Mouse (Mus musculus) limb, embryonic 13.5 days (tissue): ENCODE data around the gene Brd2. TPM values are rescaled to one million over a fixed set of nuclear protein-coding genes. Genes with fewer than 3 reads are reported as not detected.

Experiments used
- ATAC-seq: fragments of 200-750 bp; cut with Nextera tagmentation; 2 replicates; pipeline ENCODE4 v1.8.0; 2017; ENCODE audit warnings: low read depth, moderate number of reproducible peaks, moderate TSS enrichment; ENCODE audit not compliant: low FRiP score
- H3K27ac ChIP-seq: fragments of 300-500 bp; sonication (generic); 2 replicates; pipeline ENCODE4 v1.5.1; 2015; ENCODE audit warnings: inconsistent platforms, mild to moderate bottlenecking, moderate library complexity
- H3K27me3 ChIP-seq: fragments of 300-500 bp; sonication (generic); 2 replicates; pipeline ENCODE4 v1.6.1; 2015; ENCODE audit warnings: mild to moderate bottlenecking, inconsistent platforms
- H3K36me3 ChIP-seq: fragments of 300-500 bp; sonication (generic); 2 replicates; pipeline ENCODE4 v1.6.1; 2015; ENCODE audit warnings: inconsistent platforms, mild to moderate bottlenecking, moderate library complexity
- H3K4me1 ChIP-seq: fragments of 300-500 bp; sonication (generic); 2 replicates; pipeline ENCODE4 v1.6.1; 2015; ENCODE audit warnings: inconsistent platforms
- H3K4me2 ChIP-seq: fragments of 300-500 bp; sonication (generic); replicated peaks from 2 replicates; pipeline ENCODE4 v1.6.1; 2015; ENCODE audit warnings: inconsistent platforms, mild to moderate bottlenecking, moderate library complexity
- H3K4me3 ChIP-seq: fragments of 300-500 bp; sonication (generic); 2 replicates; pipeline ENCODE4 v1.5.1; 2015; ENCODE audit warnings: moderate library complexity, mild to moderate bottlenecking, inconsistent platforms
- H3K9ac ChIP-seq: fragments of 300-500 bp; sonication (generic); 2 replicates; pipeline ENCODE4 v1.6.1; 2015; ENCODE audit warnings: mild to moderate bottlenecking, inconsistent platforms
- H3K9me3 ChIP-seq: fragments of 300-500 bp; sonication (generic); 2 replicates; pipeline ENCODE4 v1.6.1; 2016; ENCODE audit warnings: inconsistent platforms
- WGBS: fragments of 180-500 bp; shearing (Covaris S2); methylation state at CpG from one replicate; pipeline ENCODE4 v1.1.7; 2015; 5-methylcytosine and 5-hydroxymethylcytosine counted together
- polyA plus RNA-seq: library from polyadenylated mRNA; unstranded; fragments of >200 nt; fragmentation: Nextera tagmentation; extraction: Ambion mirVana; gene quantifications from 2 replicates; pipeline ENCODE4 v1.2.1, GENCODE M21; 2015

The Brd2 gene
- polyA plus RNA-seq, 1 experiment from 2014 or later = 133 TPM

DNA sequence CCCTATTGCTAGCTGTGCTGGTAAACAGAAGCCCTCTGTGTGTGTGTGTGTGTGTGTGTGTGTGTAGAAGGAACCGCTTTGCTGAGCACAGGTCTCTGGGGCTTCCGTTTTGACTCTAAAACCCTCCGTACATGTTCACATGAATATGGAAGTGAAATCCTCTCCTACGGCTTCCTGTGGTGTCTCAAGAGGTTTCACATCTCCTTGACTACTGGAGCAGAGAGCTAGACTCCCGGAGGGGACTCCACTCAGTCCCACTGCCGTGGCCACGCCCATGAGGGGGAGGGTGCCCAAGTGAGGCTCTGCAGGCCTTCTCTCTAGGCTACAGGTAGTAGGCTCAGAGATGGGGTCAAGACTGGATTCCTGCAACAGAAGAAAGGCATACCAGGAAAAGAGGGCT is 20.6 kb upstream of the Brd2 start, which contains the start of gene H2-DMb2:
TSS of gene H2-DMb2 (plus strand) at position 275 of the 400 bp plus-strand sequence.
- ATAC-seq = no peak
- 27% methylated on average over 7 of the region's 7 CpGs for WGBS
- H3K9ac ChIP-seq = no peak within 1 kb of the TSS

DNA sequence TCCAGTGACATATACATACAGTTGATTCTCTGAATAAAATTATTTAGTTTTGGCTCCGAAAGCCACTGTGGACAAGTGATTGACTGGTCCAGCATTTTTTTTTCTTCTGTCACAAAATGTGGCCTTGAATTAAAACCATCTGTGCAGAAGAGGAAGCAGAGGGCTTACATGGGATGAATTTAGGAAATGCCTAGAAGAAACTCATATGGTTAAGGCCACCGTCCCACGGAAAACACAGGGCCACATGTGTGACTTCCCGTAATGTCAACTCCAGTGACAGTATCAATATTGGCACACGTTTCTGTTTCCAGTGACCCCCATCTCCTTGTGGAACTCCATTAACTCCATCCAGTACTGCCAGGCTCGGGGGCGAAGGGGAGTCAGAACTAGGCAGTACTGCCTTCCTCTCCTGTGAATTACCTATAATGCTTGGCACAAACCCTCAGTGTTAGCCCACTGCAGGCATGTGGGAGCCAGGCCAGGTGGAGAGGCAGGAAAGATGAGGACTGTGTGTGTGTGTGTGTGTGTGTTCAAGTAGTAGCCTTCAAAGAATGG is 20.1 kb upstream of the Brd2 start:
- Histone ChIP-seq H3K27ac (no peak overlapping the region), H3K9ac (no peak overlapping the region), H3K4me2 (no peak overlapping the region), H3K4me3 (no peak overlapping the region), H3K4me1 (peaks cover 22% of the 10 kb centered on the region), H3K9me3 (no peaks in the 10 kb centered on the region), H3K27me3 (peaks cover 40% of the 10 kb centered on the region), H3K36me3 (no peaks in the 10 kb centered on the region)
- no peak for ATAC-seq
- WGBS = 49% methylated on average over 7 of the region's 7 CpGs

More for the DNA sequence above, 20.6 kb upstream of the Brd2 start, which contains the start of gene H2-DMb2:
- Histone ChIP-seq H3K4me1 (peaks cover 22% of the 10 kb centered on the region), H3K4me3 (no peak within 1 kb of the TSS), H3K36me3 (no peaks in the 10 kb centered on the region), H3K27ac (no peak within 1 kb of the TSS), H3K27me3 (peaks cover 35% of the 10 kb centered on the region), H3K9me3 (no peaks in the 10 kb centered on the region), H3K4me2 (no peak within 1 kb of the TSS)

DNA sequence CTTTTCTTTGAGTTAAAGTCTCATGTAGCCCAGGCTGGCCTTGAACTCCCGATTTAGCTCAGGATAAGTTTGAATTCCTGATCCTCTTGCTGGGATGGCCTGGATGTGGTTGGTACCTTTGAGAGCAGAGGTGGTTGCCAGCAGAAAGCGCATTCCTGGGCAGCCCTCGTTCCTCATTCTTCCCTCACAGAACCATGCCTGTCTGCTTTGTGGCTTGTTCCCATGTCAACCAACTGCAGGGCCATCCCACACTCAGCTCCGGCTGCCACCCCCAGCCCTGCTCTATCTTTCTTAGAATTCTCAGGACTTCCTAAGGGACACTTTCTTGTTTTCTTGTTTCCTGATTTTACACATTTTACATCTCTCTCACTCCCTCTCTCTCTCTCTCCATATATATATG is 19.0 kb upstream of the Brd2 start:
- Histone ChIP-seq H3K9ac (no peak overlapping the region), H3K4me2 (no peak overlapping the region), H3K9me3 (no peaks in the 10 kb centered on the region), H3K4me1 (peaks cover 22% of the 10 kb centered on the region), H3K4me3 (no peak overlapping the region), H3K27ac (no peak overlapping the region), H3K36me3 (no peaks in the 10 kb centered on the region), H3K27me3 (peaks cover 49% of the 10 kb centered on the region)
- 60% methylated on average over 4 of the region's 4 CpGs for WGBS
- no peak for ATAC-seq

DNA sequence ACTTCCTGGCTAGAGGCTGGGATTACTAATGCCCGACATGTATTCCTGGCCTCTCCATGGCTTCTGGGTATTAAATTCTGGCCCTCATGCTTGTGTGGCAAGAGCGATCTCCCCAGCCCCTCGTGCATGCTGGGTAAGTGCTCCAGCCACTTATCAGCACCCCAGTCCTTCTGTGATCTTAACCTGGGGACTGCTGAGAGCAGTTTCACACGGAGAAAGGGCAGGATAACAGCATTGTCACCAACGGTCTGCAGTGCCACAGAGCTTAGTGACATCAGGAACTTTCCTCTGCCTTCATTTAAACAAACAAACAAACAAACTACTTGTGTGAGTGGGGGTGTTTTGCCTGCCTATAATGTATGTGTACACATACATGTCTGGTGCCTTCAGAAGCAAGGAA is 17.8 kb upstream of the Brd2 start:
- 12% methylated on average over 5 of the region's 5 CpGs for WGBS
- H3K4me1 ChIP-seq = peaks cover 27% of the 10 kb centered on the region
- H3K27ac ChIP-seq = no peak overlapping the region
- H3K4me2 ChIP-seq = peak overlapping the region; percentile 70
- peak overlapping the region; percentile 35; the same call in 1 of the 2 replicates for H3K4me3 ChIP-seq
- H3K9me3 ChIP-seq = no peaks in the 10 kb centered on the region
- H3K36me3 ChIP-seq = no peaks in the 10 kb centered on the region
- peaks cover 52% of the 10 kb centered on the region for H3K27me3 ChIP-seq
- no peak overlapping the region for H3K9ac ChIP-seq
- ATAC-seq = no peak

DNA sequence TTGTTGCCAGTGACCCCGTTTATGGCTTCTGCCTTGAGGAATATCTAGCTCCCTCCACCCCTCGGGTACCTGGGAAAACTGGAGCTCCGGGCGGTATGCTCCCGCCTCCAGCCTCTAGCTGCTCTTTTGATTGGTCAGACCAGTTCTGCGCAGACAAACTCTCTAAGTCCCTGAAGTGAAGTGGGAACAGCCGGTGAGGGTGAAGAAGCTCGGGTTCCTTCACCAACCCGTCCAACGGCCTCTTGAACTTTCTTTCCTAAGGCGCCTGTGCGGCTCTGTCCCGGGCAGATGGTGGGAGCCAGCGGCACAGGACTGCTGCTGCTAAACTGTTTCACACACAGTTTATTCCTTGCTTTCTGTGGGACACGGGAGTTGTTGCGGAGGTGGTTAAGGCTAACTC is 17.0 kb upstream of the Brd2 start:
- no peak for ATAC-seq
- no peak overlapping the region for H3K27ac ChIP-seq
- H3K36me3 ChIP-seq = no peaks in the 10 kb centered on the region
- H3K4me3 ChIP-seq = peak overlapping the region; percentile 35
- H3K9ac ChIP-seq = peak overlapping the region; percentile 59; the same call in 1 of the 2 replicates
- H3K27me3 ChIP-seq = peaks cover 52% of the 10 kb centered on the region
- WGBS = under 1% methylated on average over 16 of the region's 16 CpGs
- no peaks in the 10 kb centered on the region for H3K9me3 ChIP-seq
- H3K4me1 ChIP-seq = peaks cover 27% of the 10 kb centered on the region
- peak overlapping the region; percentile 70 for H3K4me2 ChIP-seq

DNA sequence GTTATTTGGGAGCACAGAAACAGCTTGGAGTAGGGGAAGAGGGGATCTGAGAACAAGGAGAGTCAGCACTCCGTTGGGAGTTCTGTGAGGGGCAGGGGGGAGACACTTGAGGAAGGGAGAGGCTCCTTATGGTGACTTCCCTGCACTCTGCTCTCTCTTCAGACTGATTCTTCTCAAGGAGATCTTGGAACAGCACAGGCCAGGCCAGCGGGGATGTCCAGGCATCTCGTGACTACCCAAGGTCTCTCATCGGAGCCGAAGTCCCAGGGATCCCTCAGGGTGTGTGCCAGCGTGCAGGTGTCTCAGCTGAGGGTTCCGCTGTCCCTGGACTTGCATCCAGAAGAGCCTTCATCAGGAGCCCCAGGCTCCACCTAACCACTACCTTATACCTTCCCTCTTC is 16.2 kb upstream of the Brd2 start:
- Histone ChIP-seq H3K27ac (no peak overlapping the region), H3K36me3 (no peaks in the 10 kb centered on the region), H3K4me3 (no peak overlapping the region), H3K4me1 (peaks cover 27% of the 10 kb centered on the region), H3K9ac (no peak overlapping the region), H3K27me3 (peaks cover 52% of the 10 kb centered on the region), H3K4me2 (0 out of 2 replicates have a peak overlapping the region, but pooled peaks have one; percentile 70), H3K9me3 (no peaks in the 10 kb centered on the region)
- ATAC-seq = no peak
- WGBS = 77% methylated on average over 7 of the region's 7 CpGs

DNA sequence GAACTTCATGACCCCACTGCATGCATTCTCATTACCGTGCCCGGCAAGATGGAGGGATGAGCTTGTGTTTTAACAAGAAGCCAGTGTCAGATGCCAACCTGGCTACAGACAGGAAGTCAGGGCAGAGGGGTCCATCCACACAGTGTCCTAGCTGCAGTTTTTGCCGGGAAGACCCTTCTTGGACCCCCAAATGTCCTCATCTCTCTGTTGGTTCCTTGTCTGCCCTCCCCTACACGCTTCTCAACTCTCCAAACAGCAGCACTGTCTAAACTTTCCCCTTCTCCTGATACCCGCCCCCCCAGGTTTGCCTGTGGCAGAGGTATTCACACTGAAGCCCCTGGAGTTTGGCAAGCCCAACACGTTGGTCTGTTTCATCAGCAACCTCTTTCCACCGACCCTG is 15.2 kb upstream of the Brd2 start:
- Histone ChIP-seq H3K36me3 (no peaks in the 10 kb centered on the region), H3K9me3 (no peaks in the 10 kb centered on the region), H3K27me3 (peaks cover 52% of the 10 kb centered on the region), H3K4me2 (no peak overlapping the region), H3K27ac (no peak overlapping the region), H3K4me3 (no peak overlapping the region), H3K9ac (no peak overlapping the region), H3K4me1 (peaks cover 20% of the 10 kb centered on the region)
- no peak for ATAC-seq
- WGBS = 74% methylated on average over 7 of the region's 7 CpGs

DNA sequence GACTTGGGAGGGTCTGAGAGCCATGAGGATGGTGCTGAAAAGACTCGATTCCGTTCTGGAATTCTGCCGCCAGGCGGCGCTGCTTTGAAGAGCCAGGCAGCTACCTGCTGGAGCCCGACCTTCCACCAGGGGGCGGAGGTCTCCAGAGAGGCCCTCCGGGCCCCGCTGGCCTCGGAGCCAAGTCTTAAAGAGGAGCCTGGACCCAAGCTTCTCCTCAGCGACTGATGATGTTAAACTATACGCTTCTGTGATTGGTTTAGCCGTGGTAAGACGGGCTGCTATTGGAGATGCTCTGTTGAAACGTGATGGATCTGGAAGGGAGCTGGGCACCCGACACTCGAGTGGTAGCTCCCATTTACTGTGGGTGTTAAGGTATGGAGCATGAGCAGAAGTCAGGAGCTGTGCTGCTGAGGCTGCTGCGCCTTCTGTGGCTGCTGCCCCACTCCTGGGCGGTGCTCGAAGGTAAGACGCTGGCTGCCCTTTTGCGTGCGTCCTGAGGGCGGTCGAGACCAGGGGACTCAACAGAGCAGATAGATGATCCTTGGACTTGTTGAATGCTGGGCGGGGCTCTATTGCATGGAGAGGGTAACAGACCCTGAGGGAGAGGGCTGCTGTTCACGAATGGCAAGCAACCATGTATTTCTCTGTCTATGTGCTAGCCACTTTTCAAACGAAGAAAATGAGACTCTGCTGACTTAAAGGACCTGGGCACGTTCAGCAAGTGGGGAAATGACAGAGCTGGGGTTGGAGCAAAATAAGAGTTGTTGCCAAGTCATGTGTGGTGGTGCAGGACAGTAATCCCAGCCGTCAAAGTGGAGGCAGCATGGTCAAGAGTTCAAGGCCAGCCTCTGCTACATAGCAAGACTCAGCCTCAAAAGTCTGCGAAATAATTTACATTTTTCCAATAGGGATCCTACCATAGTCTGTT is 13.1 kb upstream of the Brd2 start:
- Histone ChIP-seq H3K4me1 (peaks cover 18% of the 10 kb centered on the region), H3K9ac (peak overlapping the region; percentile 32; the same call in 1 of the 2 replicates), H3K27me3 (peaks cover 42% of the 10 kb centered on the region), H3K4me3 (peak overlapping the region; percentile 40), H3K27ac (no peak overlapping the region), H3K36me3 (no peaks in the 10 kb centered on the region), H3K9me3 (no peaks in the 10 kb centered on the region), H3K4me2 (peak overlapping the region; percentile 67)
- 6% methylated on average over 31 of the region's 31 CpGs for WGBS
- peak; percentile 97 for ATAC-seq

DNA sequence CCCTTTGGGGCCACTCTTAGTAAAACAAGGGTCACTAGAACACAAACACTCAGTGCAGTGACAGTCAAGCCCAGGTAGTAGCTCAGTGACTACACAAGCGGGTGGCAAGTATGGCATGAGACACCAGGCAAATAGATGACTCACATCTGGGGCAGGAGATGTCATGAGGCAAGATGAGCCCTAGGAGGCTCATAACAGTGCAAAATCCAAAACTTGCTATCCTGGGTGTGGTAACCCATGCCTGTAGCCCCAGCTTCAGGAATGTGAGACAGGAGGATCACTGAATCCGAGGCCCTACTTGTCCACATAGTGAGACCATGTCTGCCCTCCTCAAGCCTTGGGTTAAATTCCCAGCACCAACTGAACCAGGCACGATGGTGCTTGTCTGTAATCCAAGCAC is 12.0 kb upstream of the Brd2 start:
- 89% methylated on average over 3 of the region's 3 CpGs for WGBS
- H3K9me3 ChIP-seq = no peaks in the 10 kb centered on the region
- no peak overlapping the region for H3K4me3 ChIP-seq
- ATAC-seq = no peak
- no peaks in the 10 kb centered on the region for H3K36me3 ChIP-seq
- peaks cover 31% of the 10 kb centered on the region for H3K27me3 ChIP-seq
- peaks cover 15% of the 10 kb centered on the region for H3K4me1 ChIP-seq
- no peak overlapping the region for H3K4me2 ChIP-seq
- H3K27ac ChIP-seq = no peak overlapping the region
- H3K9ac ChIP-seq = no peak overlapping the region

DNA sequence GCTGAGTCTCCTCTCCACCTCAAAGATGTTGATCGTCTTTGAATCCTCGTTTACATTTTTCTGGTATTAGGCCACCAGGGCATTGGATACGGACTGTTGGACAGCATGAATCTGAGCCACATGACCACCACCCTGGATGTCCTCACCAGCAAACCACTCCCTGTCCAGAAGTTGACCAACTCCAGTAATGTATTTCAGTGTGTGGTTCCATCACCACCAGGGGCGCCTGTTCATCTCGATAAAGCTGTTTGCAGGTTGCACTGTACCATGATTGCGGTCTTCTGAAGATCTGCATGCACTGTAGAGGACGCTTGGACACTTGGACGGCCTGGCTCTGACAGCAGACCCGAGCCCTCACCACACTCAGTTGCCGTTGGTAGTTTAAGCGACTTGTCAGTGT is 10.9 kb upstream of the Brd2 start:
- WGBS = 82% methylated on average over 11 of the region's 11 CpGs
- peaks cover 19% of the 10 kb centered on the region for H3K4me1 ChIP-seq
- H3K36me3 ChIP-seq = no peaks in the 10 kb centered on the region
- ATAC-seq = no peak
- no peak overlapping the region for H3K27ac ChIP-seq
- H3K9me3 ChIP-seq = no peaks in the 10 kb centered on the region
- no peak overlapping the region for H3K4me3 ChIP-seq
- H3K4me2 ChIP-seq = no peak overlapping the region
- H3K27me3 ChIP-seq = peaks cover 19% of the 10 kb centered on the region
- H3K9ac ChIP-seq = no peak overlapping the region

DNA sequence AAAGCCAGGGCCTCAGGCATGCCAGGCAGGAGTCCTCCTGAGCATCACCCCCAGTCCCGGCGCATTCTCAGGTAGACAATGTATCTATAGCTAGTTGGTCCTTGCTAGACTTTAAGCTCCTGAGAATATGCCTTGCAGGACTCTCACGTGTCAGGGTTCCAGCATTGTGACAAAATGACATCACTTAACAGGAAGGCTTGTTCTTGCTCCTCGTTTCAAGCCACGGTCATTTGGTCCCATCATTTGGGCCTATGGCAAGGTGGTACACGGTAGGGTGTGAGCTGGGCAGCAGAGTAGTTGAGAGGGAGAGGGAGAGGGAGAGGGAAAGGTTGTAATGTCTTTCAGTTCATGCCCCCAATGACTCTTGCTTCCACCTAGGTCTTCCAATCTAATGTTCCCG is 9.5 kb upstream of the Brd2 start:
- Histone ChIP-seq H3K27ac (no peak overlapping the region), H3K9me3 (no peaks in the 10 kb centered on the region), H3K27me3 (peaks cover 7% of the 10 kb centered on the region; the same call in 1 of the 2 replicates), H3K4me2 (no peak overlapping the region), H3K36me3 (no peaks in the 10 kb centered on the region), H3K4me1 (peaks cover 33% of the 10 kb centered on the region), H3K4me3 (no peak overlapping the region), H3K9ac (no peak overlapping the region)
- 81% methylated on average over 7 of the region's 7 CpGs for WGBS
- ATAC-seq = no peak

DNA sequence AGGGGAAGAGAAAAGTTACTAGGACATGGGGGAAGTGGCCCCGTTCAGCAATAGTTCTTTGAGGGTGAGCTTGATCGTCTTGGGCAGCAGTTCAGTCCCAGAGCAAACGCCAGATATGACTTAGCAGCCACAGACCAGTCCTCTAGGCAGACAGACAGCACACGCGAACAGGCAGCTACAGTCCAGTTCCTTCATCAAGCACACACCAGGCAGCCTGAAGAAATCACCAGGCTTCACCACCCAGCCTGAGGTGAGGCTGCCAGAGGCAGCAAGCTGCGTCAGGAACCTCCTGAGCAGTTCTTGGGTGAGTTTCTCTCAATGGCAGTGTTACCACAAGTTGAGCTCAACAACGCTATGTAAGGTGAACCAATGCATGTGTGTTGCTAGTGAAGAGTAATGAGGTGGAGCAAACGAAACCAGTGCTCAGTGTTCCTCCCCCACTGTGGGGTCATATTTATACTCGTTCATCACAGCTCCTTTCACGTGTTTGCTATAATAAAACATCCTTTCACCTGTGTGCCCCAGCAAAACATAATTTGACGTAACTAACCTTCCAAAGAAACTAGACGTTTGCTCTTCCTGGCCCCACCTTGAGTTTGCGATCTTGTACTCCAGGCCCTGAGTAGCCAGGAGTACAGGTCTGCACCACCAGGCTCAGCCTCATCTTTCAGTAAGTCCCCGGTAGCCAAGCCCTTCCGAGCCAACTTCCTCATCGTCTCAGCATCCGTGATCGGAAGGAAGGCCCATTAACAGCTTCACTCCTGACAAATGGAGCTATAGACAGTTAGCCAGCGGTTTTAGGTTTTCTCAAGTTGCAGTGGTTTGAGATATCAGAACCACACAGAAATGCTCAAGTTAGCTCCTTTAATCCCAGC is 7.9 kb upstream of the Brd2 start:
- Histone ChIP-seq H3K4me3 (no peak overlapping the region), H3K27me3 (no peaks in the 10 kb centered on the region), H3K4me1 (peaks cover 36% of the 10 kb centered on the region), H3K27ac (no peak overlapping the region), H3K36me3 (peaks cover 9% of the 10 kb centered on the region), H3K9ac (no peak overlapping the region), H3K9me3 (no peaks in the 10 kb centered on the region), H3K4me2 (no peak overlapping the region)
- 74% methylated on average over 19 of the region's 19 CpGs for WGBS
- ATAC-seq = no peak
